Mouse (Mus musculus): ENCODE measurements around the gene Il21r.

DNA sequence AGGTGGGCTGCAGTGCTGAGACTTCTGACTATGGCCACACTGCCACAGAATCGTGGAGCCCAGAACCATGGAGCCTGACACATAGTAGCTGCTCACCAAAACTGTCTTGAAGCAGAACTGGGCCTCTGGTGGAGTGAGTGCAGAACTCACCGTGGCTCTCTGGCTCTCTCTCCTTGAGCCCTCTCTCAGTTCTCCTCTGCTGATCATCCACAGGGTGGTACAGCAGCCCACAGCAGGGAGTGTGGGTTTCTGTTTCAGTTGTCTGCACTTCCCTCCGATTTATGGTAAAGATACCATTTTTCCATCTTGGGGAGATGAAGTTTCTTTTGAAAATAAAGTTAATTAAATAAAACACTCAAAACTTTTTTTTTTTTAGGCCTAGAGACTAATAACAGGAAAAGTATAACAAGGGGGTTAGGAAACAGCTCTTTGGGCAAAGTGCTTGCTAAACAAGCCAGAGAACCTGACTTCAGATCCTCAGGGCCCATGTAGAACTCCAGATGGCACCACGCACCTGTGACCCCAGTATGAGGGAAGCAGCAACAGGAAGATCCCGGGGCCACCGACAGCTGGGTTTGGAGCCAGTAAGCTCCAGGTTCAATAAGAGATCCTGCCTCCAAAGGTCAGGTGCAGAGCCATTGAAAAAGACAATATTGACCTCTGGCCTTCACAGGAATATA is 19.8 kb upstream of the Il21r start:
- TF ChIP-seq CTCF (IDR thresholded peaks at IDR 0.05; ENCODE audit: low read depth) (no peak), EP300 (IDR thresholded peaks at IDR 0.05; ENCODE audit: low read depth) (no peak)
